ENCODE assay signal across 11 mouse cellular contexts in genomic region chr6:93802390-93802789, GRCm38 (mm10).
DNase-seq lines count a peak whose midpoint lies in the region; ATAC-seq and TF ChIP-seq lines count a peak whose summit lies in the region.
"Had no signal": no experiment of that assay in that cellular context is flagged by ENCODE, and none has a peak within 500 bp of the region (broad histone marks: within the 10 kb centered on the region; RNA-seq: fewer than 3 reads in every experiment).

No protein-coding gene starts in this region.

- ATAC-seq in forebrain, postnatal 0 days = no peak
- no peak for ATAC-seq in midbrain, embryonic 12.5 days (ENCODE audit: low FRiP score, low read depth)
- no peak for ATAC-seq in midbrain, embryonic 15.5 days (replicated peaks)
- no peak for ATAC-seq in heart, embryonic 15.5 days (replicated peaks; ENCODE audit: insufficient number of reproducible peaks, insufficient read depth, low FRiP score, low read depth)
- ATAC-seq: intestine, embryonic 15.5 days had no signal

- no peak for TF ChIP-seq CTCF in forebrain, postnatal 0 days (IDR thresholded peaks at IDR 0.05; ENCODE audit: low read depth)

- DNase-seq in forebrain, postnatal 0 days = peak; percentile 21
- DNase-seq in forebrain, embryonic 10.5 days (ENCODE audit: extremely low spot score, low spot score) = no peak
- DNase-seq in yolk sac, embryonic 10.5 days (ENCODE audit: low spot score) = peak; percentile 7
- no peak for DNase-seq in layer of hippocampus, adult 18-20 months (ENCODE audit: low spot score in 2 of 2)
- DNase-seq in ovary, postnatal 10 days (ENCODE audit: low spot score) = no peak
- DNase-seq: thymus, postnatal 25 days had no signal

- H3K9me3 ChIP-seq in forebrain, postnatal 0 days (ENCODE audit: low read length) = 0 out of 2 replicates have a peak, but pooled peaks cover 2% of the 10 kb centered on the region
- H3K9me3 ChIP-seq in forebrain, embryonic 10.5 days = no peaks in the 10 kb centered on the region
- H3K9me3 ChIP-seq in midbrain, embryonic 12.5 days = no peaks in the 10 kb centered on the region
- H3K9me3 ChIP-seq in midbrain, embryonic 15.5 days = no peaks in the 10 kb centered on the region; the same call in 1 of the 2 replicates
- H3K9me3 ChIP-seq in heart, embryonic 15.5 days (replicated peaks) = no peaks in the 10 kb centered on the region
- H3K9me3 ChIP-seq: forebrain, embryonic 12.5 days; intestine, embryonic 15.5 days had no signal

- no peak overlapping the region for H3K4me3 ChIP-seq in forebrain, postnatal 0 days (ENCODE audit: low read depth, low read length)
- H3K4me3 ChIP-seq in forebrain, embryonic 10.5 days = no peak overlapping the region
- H3K4me3 ChIP-seq in midbrain, embryonic 12.5 days = no peak overlapping the region
- no peak overlapping the region for H3K4me3 ChIP-seq in midbrain, embryonic 15.5 days
- H3K4me3 ChIP-seq in heart, embryonic 15.5 days = no peak overlapping the region
- H3K4me3 ChIP-seq: forebrain, embryonic 12.5 days; intestine, embryonic 15.5 days had no signal

- H3K36me3 ChIP-seq in forebrain, postnatal 0 days (ENCODE audit: insufficient read depth) = no peaks in the 10 kb centered on the region
- H3K36me3 ChIP-seq in forebrain, embryonic 10.5 days (replicated peaks) = peaks cover 12% of the 10 kb centered on the region
- no peaks in the 10 kb centered on the region for H3K36me3 ChIP-seq in midbrain, embryonic 12.5 days
- no peaks in the 10 kb centered on the region for H3K36me3 ChIP-seq in midbrain, embryonic 15.5 days (replicated peaks)
- H3K36me3 ChIP-seq in heart, embryonic 15.5 days = no peaks in the 10 kb centered on the region
- H3K36me3 ChIP-seq: forebrain, embryonic 12.5 days; intestine, embryonic 15.5 days had no signal

- WGBS in forebrain, postnatal 0 days = 21% methylated on average over 4 of the region's 4 CpGs
- WGBS in forebrain, embryonic 10.5 days = 75% methylated on average over 4 of the region's 4 CpGs
- WGBS in midbrain, embryonic 12.5 days = 50% methylated on average over 4 of the region's 4 CpGs
- WGBS in midbrain, embryonic 15.5 days = 36% methylated on average over 4 of the region's 4 CpGs
- WGBS in heart, embryonic 15.5 days = 12% methylated on average over 4 of the region's 4 CpGs

- no peaks in the 10 kb centered on the region for H3K4me1 ChIP-seq in forebrain, postnatal 0 days (ENCODE audit: insufficient read depth)
- H3K4me1 ChIP-seq in forebrain, embryonic 10.5 days = peaks cover 21% of the 10 kb centered on the region
- H3K4me1 ChIP-seq in midbrain, embryonic 12.5 days = peaks cover 17% of the 10 kb centered on the region
- H3K4me1 ChIP-seq in midbrain, embryonic 15.5 days = peaks cover 9% of the 10 kb centered on the region
- peaks cover 12% of the 10 kb centered on the region for H3K4me1 ChIP-seq in heart, embryonic 15.5 days (replicated peaks)
- H3K4me1 ChIP-seq: intestine, embryonic 15.5 days had no signal

- H3K4me2 ChIP-seq in forebrain, postnatal 0 days (ENCODE audit: low read depth) = no peak overlapping the region
- no peak overlapping the region for H3K4me2 ChIP-seq in midbrain, embryonic 12.5 days (replicated peaks)
- H3K4me2 ChIP-seq in midbrain, embryonic 15.5 days = no peak overlapping the region
- peak overlapping the region; percentile 35 for H3K4me2 ChIP-seq in heart, embryonic 15.5 days
- H3K4me2 ChIP-seq: forebrain, embryonic 12.5 days; intestine, embryonic 15.5 days had no signal

- no peak overlapping the region for H3K27ac ChIP-seq in forebrain, postnatal 0 days (ENCODE audit: low read depth, low read length)
- no peak overlapping the region for H3K27ac ChIP-seq in forebrain, embryonic 10.5 days
- peak overlapping the region; percentile 52 for H3K27ac ChIP-seq in midbrain, embryonic 12.5 days (replicated peaks)
- no peak overlapping the region for H3K27ac ChIP-seq in midbrain, embryonic 15.5 days
- peak overlapping the region; percentile 51 for H3K27ac ChIP-seq in heart, embryonic 15.5 days
- H3K27ac ChIP-seq: forebrain, embryonic 12.5 days; intestine, embryonic 15.5 days had no signal

- H3K27me3 ChIP-seq in forebrain, postnatal 0 days (ENCODE audit: insufficient read depth, low read length) = no peaks in the 10 kb centered on the region
- no peaks in the 10 kb centered on the region for H3K27me3 ChIP-seq in forebrain, embryonic 10.5 days (ENCODE audit: poor library complexity, severe bottlenecking)
- no peaks in the 10 kb centered on the region for H3K27me3 ChIP-seq in midbrain, embryonic 12.5 days
- H3K27me3 ChIP-seq in midbrain, embryonic 15.5 days (replicated peaks) = no peaks in the 10 kb centered on the region
- H3K27me3 ChIP-seq in heart, embryonic 15.5 days = no peaks in the 10 kb centered on the region
- H3K27me3 ChIP-seq: forebrain, embryonic 12.5 days; intestine, embryonic 15.5 days had no signal

- H3K9ac ChIP-seq in forebrain, postnatal 0 days = no peak overlapping the region
- H3K9ac ChIP-seq in midbrain, embryonic 12.5 days (replicated peaks) = no peak overlapping the region
- no peak overlapping the region for H3K9ac ChIP-seq in midbrain, embryonic 15.5 days
- H3K9ac ChIP-seq in heart, embryonic 15.5 days = no peak overlapping the region
- H3K9ac ChIP-seq: forebrain, embryonic 12.5 days; intestine, embryonic 15.5 days had no signal

Comparison
In these comparisons a context has a peak if more than half of its experiments do, and no peak if none do; other contexts are left out.
1. DNase-seq: peak in forebrain, postnatal 0 days (single experiment) and yolk sac, embryonic 10.5 days (single experiment); none in forebrain, embryonic 10.5 days (single experiment), layer of hippocampus, adult 18-20 months (0 of 2) and ovary, postnatal 10 days (single experiment).
2. H3K27ac ChIP-seq: peak in midbrain, embryonic 12.5 days (single experiment) and heart, embryonic 15.5 days (single experiment); none in forebrain, postnatal 0 days (single experiment), forebrain, embryonic 10.5 days (single experiment) and midbrain, embryonic 15.5 days (single experiment).